ENCODE assay signal across 9 mouse cellular contexts in the genomic region with DNA sequence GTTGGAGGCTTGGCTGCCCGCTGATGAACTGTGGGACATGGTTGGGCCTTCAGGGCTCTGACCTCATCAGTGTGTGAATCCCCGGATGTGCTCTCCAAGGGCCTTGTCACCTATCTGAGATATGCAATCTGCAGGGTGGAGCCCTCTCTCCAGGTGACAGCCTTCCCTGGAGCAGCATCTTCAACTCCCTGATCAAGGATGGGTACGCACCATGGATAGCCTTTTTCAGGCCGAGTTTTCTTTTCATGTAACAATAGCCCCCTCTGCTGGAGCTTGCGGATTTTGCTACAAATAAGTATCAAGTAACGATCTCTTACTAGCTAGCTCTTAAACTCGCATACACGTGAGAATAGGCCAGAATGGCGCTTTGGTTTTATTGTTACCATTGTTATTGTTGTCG. TPM values are rescaled to one million over a fixed set of nuclear protein-coding genes. Genes with fewer than 3 reads are reported as not detected.
DNase-seq lines count a peak whose midpoint lies in the region; ATAC-seq lines count a peak whose summit lies in the region.
"Had no signal": no experiment of that assay in that cellular context is flagged by ENCODE, and none has a peak within 500 bp of the region (broad histone marks: within the 10 kb centered on the region; RNA-seq: fewer than 3 reads in every experiment).

No protein-coding gene starts in this region.

- 20% methylated on average over 10 of the region's 10 CpGs for WGBS in liver, embryonic 12.5 days (ENCODE audit: insufficient replicate concordance)

- H3K27me3 ChIP-seq in liver, embryonic 12.5 days (replicated peaks), result no peaks in the 10 kb centered on the region

- H3K36me3 ChIP-seq in liver, embryonic 12.5 days, result no peaks in the 10 kb centered on the region

- H3K4me3 ChIP-seq in liver, embryonic 12.5 days, result no peak overlapping the region
- H3K4me3 ChIP-seq: myocyte had no signal

- DNase-seq in liver (peak; percentile 62), ZHBTc4 (ENCODE audit: low read depth, low spot score) (peak; percentile 88)
- DNase-seq in embryo, embryonic 10 days (ENCODE audit: low spot score), result peak; percentile 65
- peak; percentile 59 to 83 for DNase-seq in heart, postnatal 14 days
- peak; percentile 82 to 86 for DNase-seq in layer of hippocampus, postnatal 10 days (ENCODE audit: low spot score in 2 of 2)
- peak; percentile 47 to 73 for DNase-seq in spleen, postnatal 4 days (ENCODE audit: low spot score in 2 of 2)

- intact Hi-C loops in heart, postnatal 14 days (cut with DNase I), result loop anchor here (2.0 to 10.0 kb wide), 4 partner anchors 72 to 1273 kb away; no protein-coding TSS in a partner anchor

- no peak overlapping the region for H3K27ac ChIP-seq in liver, embryonic 12.5 days

- H3K9me3 ChIP-seq in liver, embryonic 12.5 days (replicated peaks), result no peaks in the 10 kb centered on the region

- no peak overlapping the region for H3K4me2 ChIP-seq in liver, embryonic 12.5 days

- H3K4me1 ChIP-seq in liver, embryonic 12.5 days, result no peaks in the 10 kb centered on the region

- no peak overlapping the region for H3K9ac ChIP-seq in liver, embryonic 12.5 days

- no peak for ATAC-seq in liver, embryonic 12.5 days
- peak; percentile 80 for ATAC-seq in megakaryocyte progenitor cell, adult 5-6 weeks (replicated peaks; ENCODE audit: poor library complexity)

RNA-seq across cellular contexts. Expression of a gene that starts 10.2 kb away (rescaled TPM):
- polyA plus RNA-seq in liver, embryonic 12.5 days (2016; fragmentation: Nextera tagmentation; extraction: Ambion mirVana), result 11.7 TPM in 2 replicates
- total RNA-seq in heart, postnatal 14 days (2021), result 100 to 1,000 TPM; 102 to 110 TPM
- total RNA-seq in layer of hippocampus, postnatal 10 days (2021), result 10 to 100 TPM; 20.3 to 22.3 TPM
- total RNA-seq in megakaryocyte progenitor cell, adult 5-6 weeks (2015), result 6.4 and 7.7 TPM in 2 replicates
- total RNA-seq in megakaryocyte progenitor cell, adult 5-6 weeks (2017), result 6.5 and 7.8 TPM in 2 replicates

RNA-seq across cellular contexts. Expression of a gene that starts 40.2 kb away (rescaled TPM):
- polyA plus RNA-seq in liver, embryonic 12.5 days (2016; fragmentation: Nextera tagmentation; extraction: Ambion mirVana), result 96.0 and 96.2 TPM in 2 replicates
- total RNA-seq in heart, postnatal 14 days (2021), result 100 to 1,000 TPM; 159 to 166 TPM
- 100 to 1,000 TPM; 561 to 593 TPM for total RNA-seq in layer of hippocampus, postnatal 10 days (2021)
- 162 TPM in 2 replicates for total RNA-seq in megakaryocyte progenitor cell, adult 5-6 weeks (2015)
- 82.7 and 83.3 TPM in 2 replicates for total RNA-seq in megakaryocyte progenitor cell, adult 5-6 weeks (2017)

RNA-seq across cellular contexts. Expression of a gene that starts 49.4 kb away (rescaled TPM):
- 13.3 and 13.6 TPM in 2 replicates for polyA plus RNA-seq in liver, embryonic 12.5 days (2016; fragmentation: Nextera tagmentation; extraction: Ambion mirVana)
- 1 to 10 TPM; 1.3 to 2.5 TPM for total RNA-seq in heart, postnatal 14 days (2021)
- under 1 TPM; 0.25 to 0.33 TPM for total RNA-seq in layer of hippocampus, postnatal 10 days (2021)
- 0.25 and 1.6 TPM in 2 replicates for total RNA-seq in megakaryocyte progenitor cell, adult 5-6 weeks (2015)
- 0.95 and 4.1 TPM in 2 replicates for total RNA-seq in megakaryocyte progenitor cell, adult 5-6 weeks (2017)

Comparison
In these comparisons a context has a peak if more than half of its experiments do, and no peak if none do; other contexts are left out.
1. RNA of a gene that starts 10.2 kb away (total RNA-seq): 102 to 110 TPM in heart, postnatal 14 days; 20.3 to 22.3 TPM in layer of hippocampus, postnatal 10 days and 6.4 to 7.8 TPM in megakaryocyte progenitor cell, adult 5-6 weeks; every median in the first group is over 4 times any median in the second.
2. Peak in every context shown above with its lines, with median percentiles within 50 percentile points of each other: DNase-seq.